8 mouse cellular contexts compared by ENCODE assay signal in the genomic region with DNA sequence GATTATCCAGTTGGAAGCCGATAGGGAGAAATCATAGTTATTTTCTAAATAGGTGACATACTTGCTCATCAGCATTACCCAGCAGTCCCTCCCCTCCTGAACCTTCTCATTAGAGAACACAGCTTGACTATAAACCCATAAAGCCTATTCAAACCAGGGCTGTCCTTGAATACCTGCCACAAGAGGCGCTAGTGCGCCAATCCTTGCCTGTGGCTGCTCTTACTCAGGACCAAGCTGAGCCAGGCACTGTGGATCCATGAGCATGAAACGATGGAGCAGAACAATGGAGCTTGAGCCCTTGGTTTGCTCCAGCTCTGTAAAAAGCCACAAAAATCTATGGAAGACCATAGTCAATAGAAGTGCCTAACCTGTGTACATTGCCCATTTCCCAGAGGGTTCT. TPM values are rescaled to one million over a fixed set of nuclear protein-coding genes. Genes with fewer than 3 reads are reported as not detected.
A peak's percentile ranks its signal among the peaks of the same experiment; 100 is the strongest.
DNase-seq lines count a peak whose midpoint lies in the region; ATAC-seq and TF ChIP-seq lines count a peak whose summit lies in the region.

No protein-coding gene starts in this region.

- TF ChIP-seq CTCF in forebrain, postnatal 0 days (IDR thresholded peaks at IDR 0.05; ENCODE audit: low read depth) = peak; percentile 70
- peak; percentile 79 for TF ChIP-seq CTCF in lung, embryonic 14.5 days (IDR thresholded peaks at IDR 0.05; ENCODE audit: low read depth)
- TF ChIP-seq CTCF in stomach, postnatal 0 days (IDR thresholded peaks at IDR 0.05; ENCODE audit: low read depth) = peak; percentile 84

- H3K9ac ChIP-seq in forebrain, postnatal 0 days = no peak overlapping the region
- H3K9ac ChIP-seq in lung, embryonic 14.5 days = no peak overlapping the region
- H3K9ac ChIP-seq in stomach, postnatal 0 days (ENCODE audit: low read length) = no peak overlapping the region

- WGBS in forebrain, postnatal 0 days = 46% methylated on average over 4 of the region's 4 CpGs
- WGBS in lung, embryonic 14.5 days = 56% methylated on average over 4 of the region's 4 CpGs
- 51% methylated on average over 4 of the region's 4 CpGs for WGBS in stomach, postnatal 0 days

- no peak overlapping the region for H3K4me2 ChIP-seq in forebrain, postnatal 0 days (ENCODE audit: low read depth)
- no peak overlapping the region for H3K4me2 ChIP-seq in lung, embryonic 14.5 days
- H3K4me2 ChIP-seq in stomach, postnatal 0 days (replicated peaks; ENCODE audit: low read depth) = no peak overlapping the region

- H3K4me3 ChIP-seq in forebrain, postnatal 0 days (ENCODE audit: low read depth, low read length) = no peak overlapping the region
- no peak overlapping the region for H3K4me3 ChIP-seq in lung, embryonic 14.5 days (ENCODE audit: low read depth, low read length)
- H3K4me3 ChIP-seq in stomach, postnatal 0 days (ENCODE audit: low read depth, low read length) = no peak overlapping the region

- no peak overlapping the region for H3K27ac ChIP-seq in forebrain, postnatal 0 days (ENCODE audit: low read depth, low read length)
- H3K27ac ChIP-seq in lung, embryonic 14.5 days (ENCODE audit: low read depth) = no peak overlapping the region
- H3K27ac ChIP-seq in stomach, postnatal 0 days (replicated peaks) = no peak overlapping the region

- peak; percentile 8 for DNase-seq in cerebellum, adult 11 months
- DNase-seq in 3134 (ENCODE audit: extremely low read depth, insufficient read length, low spot score) = peak; percentile 1
- DNase-seq in c-Kit-positive CD71-positive TER-119-positive erythroid progenitor cells, embryonic 14.5 days (ENCODE audit: low spot score) = peak; percentile 5
- DNase-seq in forebrain, postnatal 0 days = peak; percentile 49
- DNase-seq in kidney, postnatal 4 days = peak; percentile 81 to 83
- DNase-seq in lung, embryonic 14.5 days = peak; percentile 82
- DNase-seq in stomach, postnatal 0 days (ENCODE audit: low spot score) = peak; percentile 65

- no peaks in the 10 kb centered on the region for H3K27me3 ChIP-seq in forebrain, postnatal 0 days (ENCODE audit: insufficient read depth, low read length)
- H3K27me3 ChIP-seq in lung, embryonic 14.5 days (ENCODE audit: insufficient read depth, low read length) = no peaks in the 10 kb centered on the region
- no peaks in the 10 kb centered on the region for H3K27me3 ChIP-seq in stomach, postnatal 0 days (ENCODE audit: control insufficient read depth, insufficient read depth, low read length)

- no peak for ATAC-seq in cerebellum, adult (ENCODE audit: insufficient number of reproducible peaks, low FRiP score, low TSS enrichment)
- ATAC-seq in forebrain, postnatal 0 days = peak; percentile 40; the same call in 1 of the 2 replicates
- no peak for ATAC-seq in lung, embryonic 14.5 days (ENCODE audit: insufficient read depth)
- ATAC-seq in stomach, postnatal 0 days (ENCODE audit: low FRiP score, low TSS enrichment) = no peak

- no peaks in the 10 kb centered on the region for H3K36me3 ChIP-seq in forebrain, postnatal 0 days (ENCODE audit: insufficient read depth)
- no peaks in the 10 kb centered on the region for H3K36me3 ChIP-seq in lung, embryonic 14.5 days (ENCODE audit: insufficient read depth)
- H3K36me3 ChIP-seq in stomach, postnatal 0 days (ENCODE audit: control insufficient read depth, insufficient read depth, low read length) = no peaks in the 10 kb centered on the region

- no peak for TF ChIP-seq EP300 in stomach, postnatal 0 days (optimal IDR thresholded peaks at IDR 0.05)

- no peaks in the 10 kb centered on the region for H3K4me1 ChIP-seq in forebrain, postnatal 0 days (ENCODE audit: insufficient read depth)
- H3K4me1 ChIP-seq in lung, embryonic 14.5 days (ENCODE audit: insufficient read depth) = 0 out of 2 replicates have a peak, but pooled peaks cover 2% of the 10 kb centered on the region
- H3K4me1 ChIP-seq in stomach, postnatal 0 days (replicated peaks; ENCODE audit: control insufficient read depth, insufficient read depth) = no peaks in the 10 kb centered on the region

- no peaks in the 10 kb centered on the region for H3K9me3 ChIP-seq in forebrain, postnatal 0 days (ENCODE audit: low read length)
- no peaks in the 10 kb centered on the region for H3K9me3 ChIP-seq in lung, embryonic 14.5 days (ENCODE audit: low read depth, low read length)
- no peaks in the 10 kb centered on the region for H3K9me3 ChIP-seq in stomach, postnatal 0 days (ENCODE audit: control insufficient read depth, low read length)

RNA-seq across cellular contexts. Expression of gene D7Ertd443e, which starts 7.2 kb away (rescaled TPM):
- total RNA-seq in forebrain, postnatal 0 days (2014; rRNA removed) = 1.6 TPM in 1 of 2 replicates, not detected in the other
- 0.15 and 0.23 TPM in 2 replicates for polyA plus RNA-seq in forebrain, postnatal 0 days (2015; fragmentation: Nextera tagmentation; extraction: Ambion mirVana)
- 0.17 and 0.28 TPM in 2 replicates for polyA plus RNA-seq in lung, embryonic 14.5 days (2014; fragmentation: Nextera tagmentation; extraction: Ambion mirVana)
- 0.38 and 0.51 TPM in 2 replicates for polyA plus RNA-seq in stomach, postnatal 0 days (2015; fragmentation: Nextera tagmentation; extraction: Ambion mirVana)

Comparison
In these comparisons a context has a peak if more than half of its experiments do, and no peak if none do; other contexts are left out.
1. DNase-seq: peak in every context shown above with its lines; median percentile 82 in kidney, postnatal 4 days; 82 in lung, embryonic 14.5 days; 65 in stomach, postnatal 0 days; 49 in forebrain, postnatal 0 days; 8 in cerebellum, adult 11 months; 5 in c-Kit-positive CD71-positive TER-119-positive erythroid progenitor cells, embryonic 14.5 days; 1 in 3134.